Mouse (Mus musculus): ENCODE data around the gene Prph2. TPM values are rescaled to one million over a fixed set of nuclear protein-coding genes. Genes with fewer than 3 reads are reported as not detected.

Prph2 gene
- polyA plus RNA-seq, 1 experiment from 2014 or later = not detected

GRCm38 (mm10) chr17:46929277-46929676 is 19.0 kb downstream of the Prph2 start:
- H3K27ac ChIP-seq (ENCODE audit: low read depth, low read length) = no peak overlapping the region
- 75% methylated on average over 12 of the region's 12 CpGs for WGBS
- no peak overlapping the region for H3K4me3 ChIP-seq (ENCODE audit: low read depth, low read length)
- no peaks in the 10 kb centered on the region for H3K9me3 ChIP-seq (ENCODE audit: control insufficient read depth, low read length)
- no peak overlapping the region for H3K9ac ChIP-seq (ENCODE audit: low read length)
- no peak for ATAC-seq (replicated peaks; ENCODE audit: low FRiP score)
- no peaks in the 10 kb centered on the region for H3K27me3 ChIP-seq (ENCODE audit: control insufficient read depth, insufficient read depth, low read length)
- H3K4me2 ChIP-seq (ENCODE audit: low read depth, low read length, severe bottlenecking) = no peak overlapping the region
- no peak for DNase-seq (ENCODE audit: low spot score)
- peaks cover 8% of the 10 kb centered on the region; the same call in 1 of the 2 replicates for H3K36me3 ChIP-seq (ENCODE audit: control insufficient read depth, insufficient read depth, low read length)
- no peaks in the 10 kb centered on the region for H3K4me1 ChIP-seq (replicated peaks; ENCODE audit: control insufficient read depth, insufficient read depth, low read length)

GRCm38 (mm10) chr17:46929897-46930296 is 19.6 kb downstream of the Prph2 start:
- Histone ChIP-seq H3K9ac (ENCODE audit: low read length) (no peak overlapping the region), H3K27ac (ENCODE audit: low read depth, low read length) (no peak overlapping the region), H3K4me1 (replicated peaks; ENCODE audit: control insufficient read depth, insufficient read depth, low read length) (no peaks in the 10 kb centered on the region), H3K4me2 (ENCODE audit: low read depth, low read length, severe bottlenecking) (no peak overlapping the region), H3K9me3 (ENCODE audit: control insufficient read depth, low read length) (no peaks in the 10 kb centered on the region), H3K4me3 (ENCODE audit: low read depth, low read length) (no peak overlapping the region), H3K27me3 (ENCODE audit: control insufficient read depth, insufficient read depth, low read length) (no peaks in the 10 kb centered on the region), H3K36me3 (ENCODE audit: control insufficient read depth, insufficient read depth, low read length) (peaks cover 8% of the 10 kb centered on the region; the same call in 1 of the 2 replicates)
- WGBS = 93% methylated on average over 7 of the region's 7 CpGs
- DNase-seq (ENCODE audit: low spot score) (no peak), ATAC-seq (replicated peaks; ENCODE audit: low FRiP score) (no peak)

GRCm38 (mm10) chr17:46932961-46933360 is 22.7 kb downstream of the Prph2 start:
- H3K9me3 ChIP-seq (ENCODE audit: control insufficient read depth, low read length) = no peaks in the 10 kb centered on the region
- H3K36me3 ChIP-seq (ENCODE audit: control insufficient read depth, insufficient read depth, low read length) = peaks cover 8% of the 10 kb centered on the region; the same call in 1 of the 2 replicates
- no peaks in the 10 kb centered on the region for H3K27me3 ChIP-seq (ENCODE audit: control insufficient read depth, insufficient read depth, low read length)
- ATAC-seq (replicated peaks; ENCODE audit: low FRiP score) (no peak), DNase-seq (ENCODE audit: low spot score) (no peak)
- WGBS = 91% methylated on average over 5 of the region's 5 CpGs
- H3K9ac ChIP-seq (ENCODE audit: low read length) = no peak overlapping the region
- no peak overlapping the region for H3K27ac ChIP-seq (ENCODE audit: low read depth, low read length)
- H3K4me2 ChIP-seq (ENCODE audit: low read depth, low read length, severe bottlenecking) = no peak overlapping the region
- no peaks in the 10 kb centered on the region for H3K4me1 ChIP-seq (replicated peaks; ENCODE audit: control insufficient read depth, insufficient read depth, low read length)
- no peak overlapping the region for H3K4me3 ChIP-seq (ENCODE audit: low read depth, low read length)

- peaks cover 8% of the 10 kb centered on the region; the same call in 1 of the 2 replicates for H3K36me3 ChIP-seq (ENCODE audit: control insufficient read depth, insufficient read depth, low read length)
- ATAC-seq (replicated peaks; ENCODE audit: low FRiP score) = no peak
- no peaks in the 10 kb centered on the region for H3K9me3 ChIP-seq (ENCODE audit: control insufficient read depth, low read length)
- 82% methylated on average over 19 of the region's 19 CpGs for WGBS
- no peaks in the 10 kb centered on the region for H3K4me1 ChIP-seq (replicated peaks; ENCODE audit: control insufficient read depth, insufficient read depth, low read length)
- no peak overlapping the region for H3K9ac ChIP-seq (ENCODE audit: low read length)
- H3K4me3 ChIP-seq (ENCODE audit: low read depth, low read length) = no peak overlapping the region
- H3K4me2 ChIP-seq (ENCODE audit: low read depth, low read length, severe bottlenecking) = no peak overlapping the region
- no peak overlapping the region for H3K27ac ChIP-seq (ENCODE audit: low read depth, low read length)
- DNase-seq (ENCODE audit: low spot score) = peak; percentile 83
- H3K27me3 ChIP-seq (ENCODE audit: control insufficient read depth, insufficient read depth, low read length) = no peaks in the 10 kb centered on the region
Observed at GRCm38 (mm10) chr17:46933557-46934348, 23.5 kb downstream of the Prph2 start.

GRCm38 (mm10) chr17:46940461-46940860 is 30.2 kb downstream of the Prph2 start:
- no peaks in the 10 kb centered on the region for H3K27me3 ChIP-seq (ENCODE audit: control insufficient read depth, insufficient read depth, low read length)
- no peaks in the 10 kb centered on the region for H3K9me3 ChIP-seq (ENCODE audit: control insufficient read depth, low read length)
- no peak for DNase-seq (ENCODE audit: low spot score)
- H3K27ac ChIP-seq (ENCODE audit: low read depth, low read length) = no peak overlapping the region
- no peak overlapping the region for H3K4me3 ChIP-seq (ENCODE audit: low read depth, low read length)
- 94% methylated on average over 8 of the region's 8 CpGs for WGBS
- H3K9ac ChIP-seq (ENCODE audit: low read length) = no peak overlapping the region
- no peak overlapping the region for H3K4me2 ChIP-seq (ENCODE audit: low read depth, low read length, severe bottlenecking)
- H3K36me3 ChIP-seq (ENCODE audit: control insufficient read depth, insufficient read depth, low read length) = peaks cover 4% of the 10 kb centered on the region; the same call in 1 of the 2 replicates
- H3K4me1 ChIP-seq (replicated peaks; ENCODE audit: control insufficient read depth, insufficient read depth, low read length) = no peaks in the 10 kb centered on the region
- ATAC-seq (replicated peaks; ENCODE audit: low FRiP score) = no peak

GRCm38 (mm10) chr17:46942421-46942820 is 32.2 kb downstream of the Prph2 start:
- Histone ChIP-seq H3K27me3 (ENCODE audit: control insufficient read depth, insufficient read depth, low read length) (no peaks in the 10 kb centered on the region), H3K27ac (ENCODE audit: low read depth, low read length) (no peak overlapping the region), H3K36me3 (ENCODE audit: control insufficient read depth, insufficient read depth, low read length) (peaks cover 6% of the 10 kb centered on the region; the same call in 1 of the 2 replicates), H3K4me2 (ENCODE audit: low read depth, low read length, severe bottlenecking) (no peak overlapping the region), H3K4me3 (ENCODE audit: low read depth, low read length) (no peak overlapping the region), H3K4me1 (replicated peaks; ENCODE audit: control insufficient read depth, insufficient read depth, low read length) (no peaks in the 10 kb centered on the region), H3K9me3 (ENCODE audit: control insufficient read depth, low read length) (no peaks in the 10 kb centered on the region), H3K9ac (ENCODE audit: low read length) (no peak overlapping the region)
- DNase-seq (ENCODE audit: low spot score) (no peak), ATAC-seq (replicated peaks; ENCODE audit: low FRiP score) (no peak)
- 96% methylated on average over 9 of the region's 9 CpGs for WGBS

GRCm38 (mm10) chr17:46946276-46946675 is 36.0 kb downstream of the Prph2 start:
- no peak overlapping the region for H3K4me3 ChIP-seq (ENCODE audit: low read depth, low read length)
- no peaks in the 10 kb centered on the region for H3K9me3 ChIP-seq (ENCODE audit: control insufficient read depth, low read length)
- DNase-seq (ENCODE audit: low spot score) (no peak), ATAC-seq (replicated peaks; ENCODE audit: low FRiP score) (no peak)
- no peaks in the 10 kb centered on the region for H3K4me1 ChIP-seq (replicated peaks; ENCODE audit: control insufficient read depth, insufficient read depth, low read length)
- H3K4me2 ChIP-seq (ENCODE audit: low read depth, low read length, severe bottlenecking) = no peak overlapping the region
- no peaks in the 10 kb centered on the region for H3K27me3 ChIP-seq (ENCODE audit: control insufficient read depth, insufficient read depth, low read length)
- H3K36me3 ChIP-seq (ENCODE audit: control insufficient read depth, insufficient read depth, low read length) = peaks cover 9% of the 10 kb centered on the region; the same call in 1 of the 2 replicates
- 93% methylated on average over 9 of the region's 9 CpGs for whole genome bisulfite sequencing
- H3K27ac ChIP-seq (ENCODE audit: low read depth, low read length) = no peak overlapping the region
- no peak overlapping the region for H3K9ac ChIP-seq (ENCODE audit: low read length)

- ATAC-seq (replicated peaks; ENCODE audit: low FRiP score) (no peak), DNase-seq (ENCODE audit: low spot score) (no peak)
- no peaks in the 10 kb centered on the region for H3K27me3 ChIP-seq (ENCODE audit: control insufficient read depth, insufficient read depth, low read length)
- WGBS = 97% methylated on average over 2 of the region's 2 CpGs
- no peak overlapping the region for H3K4me2 ChIP-seq (ENCODE audit: low read depth, low read length, severe bottlenecking)
- H3K36me3 ChIP-seq (ENCODE audit: control insufficient read depth, insufficient read depth, low read length) = peaks cover 9% of the 10 kb centered on the region; the same call in 1 of the 2 replicates
- H3K27ac ChIP-seq (ENCODE audit: low read depth, low read length) = no peak overlapping the region
- H3K9ac ChIP-seq (ENCODE audit: low read length) = no peak overlapping the region
- no peaks in the 10 kb centered on the region for H3K4me1 ChIP-seq (replicated peaks; ENCODE audit: control insufficient read depth, insufficient read depth, low read length)
- no peaks in the 10 kb centered on the region for H3K9me3 ChIP-seq (ENCODE audit: control insufficient read depth, low read length)
- H3K4me3 ChIP-seq (ENCODE audit: low read depth, low read length) = no peak overlapping the region
Observed at GRCm38 (mm10) chr17:46958045-46958444, 47.8 kb downstream of the Prph2 start.

- Histone ChIP-seq H3K9ac (ENCODE audit: low read length) (no peak overlapping the region), H3K36me3 (ENCODE audit: control insufficient read depth, insufficient read depth, low read length) (peaks cover 11% of the 10 kb centered on the region; the same call in 1 of the 2 replicates), H3K9me3 (ENCODE audit: control insufficient read depth, low read length) (no peaks in the 10 kb centered on the region), H3K4me2 (ENCODE audit: low read depth, low read length, severe bottlenecking) (no peak overlapping the region), H3K27ac (ENCODE audit: low read depth, low read length) (no peak overlapping the region), H3K4me1 (replicated peaks; ENCODE audit: control insufficient read depth, insufficient read depth, low read length) (no peaks in the 10 kb centered on the region), H3K27me3 (ENCODE audit: control insufficient read depth, insufficient read depth, low read length) (no peaks in the 10 kb centered on the region), H3K4me3 (ENCODE audit: low read depth, low read length) (no peak overlapping the region)
- ATAC-seq (replicated peaks; ENCODE audit: low FRiP score) (no peak), DNase-seq (ENCODE audit: low spot score) (no peak)
- 94% methylated on average over 10 of the region's 10 CpGs for WGBS
Observed at GRCm38 (mm10) chr17:46960216-46960615, 50.0 kb downstream of the Prph2 start.

Data from forebrain, embryonic 11.5 days (tissue).